Mouse (Mus musculus): ENCODE measurements around the gene Endou. TPM values are rescaled to one million over a fixed set of nuclear protein-coding genes. Genes with fewer than 3 reads are reported as not detected.
A peak's percentile ranks its signal among the peaks of the same experiment; 100 is the strongest.

The Endou gene
- total RNA-seq, 4 experiments from 2014 or later: 0.94 to 5.3 (median 3.3) TPM

- DNase-seq (ENCODE audit: low spot score in 2 of 2): no peak
Measured at GRCm38 (mm10) chr15:97728394-97728793, 2.7 kb downstream of the Endou start.

GRCm38 (mm10) chr15:97727520-97727919 lies 3.6 kb downstream of the Endou start:
- DNase-seq (ENCODE audit: low spot score in 2 of 2): no peak

DNA sequence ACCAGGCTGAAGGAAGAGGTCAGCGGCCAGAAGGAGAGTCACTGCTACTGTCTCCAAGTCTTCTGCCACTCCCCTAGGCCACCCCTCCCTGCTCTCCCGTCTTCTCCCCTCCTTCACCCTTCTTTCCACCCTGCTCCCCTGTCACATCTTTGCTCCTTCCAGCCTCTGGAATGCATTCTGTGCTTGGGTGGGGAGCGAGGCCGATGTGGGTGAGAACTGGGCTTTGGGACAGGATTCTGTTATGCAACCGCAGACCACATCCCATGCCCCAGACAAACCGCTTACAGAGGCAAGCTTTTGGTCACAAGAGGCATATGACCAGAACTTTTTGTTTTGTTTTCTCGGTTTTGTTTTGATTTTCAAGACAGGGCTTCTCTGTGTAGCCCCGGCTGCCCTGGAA lies 4.1 kb downstream of the Endou start:
- DNase-seq (ENCODE audit: low spot score in 2 of 2): no peak

- no peak for DNase-seq (ENCODE audit: low spot score in 2 of 2)
Measured at GRCm38 (mm10) chr15:97726310-97726709, 4.8 kb downstream of the Endou start.

- no peak for DNase-seq (ENCODE audit: low spot score in 2 of 2)
Measured at GRCm38 (mm10) chr15:97725198-97725785, 5.8 kb downstream of the Endou start.

GRCm38 (mm10) chr15:97724346-97725197 lies 6.6 kb downstream of the Endou start:
- no peak for DNase-seq (ENCODE audit: low spot score in 2 of 2)

DNA sequence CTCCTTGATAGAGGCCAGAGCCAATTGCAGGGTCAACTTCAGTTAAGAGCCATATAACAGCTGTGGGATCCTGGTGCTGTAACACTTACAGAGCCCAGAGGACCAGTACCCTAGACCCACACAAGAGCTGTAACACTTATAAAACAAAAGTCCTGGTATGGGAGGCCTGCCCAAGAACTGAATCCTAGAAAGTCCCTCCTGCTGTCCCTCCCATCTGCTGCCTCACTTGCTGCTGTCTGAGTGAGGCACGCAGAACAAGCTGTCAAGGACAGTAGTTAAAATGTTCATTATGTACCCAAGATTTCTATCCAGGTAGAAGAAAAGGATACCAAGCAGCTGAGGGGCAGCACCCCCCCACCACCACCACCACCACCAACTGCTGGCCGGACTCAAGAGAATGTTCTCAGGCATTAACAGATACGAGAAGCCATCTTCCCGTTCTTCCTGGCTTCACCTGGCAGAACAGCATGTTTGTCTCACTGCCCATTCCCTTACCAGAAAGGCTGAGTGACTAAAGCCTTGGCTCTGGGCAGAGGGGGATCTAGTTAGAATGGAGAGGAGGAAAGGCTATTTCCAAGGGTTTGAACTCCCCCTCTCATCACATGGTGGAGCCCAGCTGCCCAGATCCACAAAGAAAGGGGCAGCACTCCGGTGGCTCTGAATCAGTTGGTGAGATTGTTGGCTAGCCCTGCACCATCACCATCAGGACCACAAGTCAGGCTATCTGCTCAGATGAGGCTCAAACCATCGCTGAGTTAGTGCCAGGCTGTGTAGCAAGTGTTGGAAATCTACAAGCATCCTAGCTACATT lies 7.4 kb downstream of the Endou start:
- no peak for DNase-seq (ENCODE audit: low spot score in 2 of 2)

DNA sequence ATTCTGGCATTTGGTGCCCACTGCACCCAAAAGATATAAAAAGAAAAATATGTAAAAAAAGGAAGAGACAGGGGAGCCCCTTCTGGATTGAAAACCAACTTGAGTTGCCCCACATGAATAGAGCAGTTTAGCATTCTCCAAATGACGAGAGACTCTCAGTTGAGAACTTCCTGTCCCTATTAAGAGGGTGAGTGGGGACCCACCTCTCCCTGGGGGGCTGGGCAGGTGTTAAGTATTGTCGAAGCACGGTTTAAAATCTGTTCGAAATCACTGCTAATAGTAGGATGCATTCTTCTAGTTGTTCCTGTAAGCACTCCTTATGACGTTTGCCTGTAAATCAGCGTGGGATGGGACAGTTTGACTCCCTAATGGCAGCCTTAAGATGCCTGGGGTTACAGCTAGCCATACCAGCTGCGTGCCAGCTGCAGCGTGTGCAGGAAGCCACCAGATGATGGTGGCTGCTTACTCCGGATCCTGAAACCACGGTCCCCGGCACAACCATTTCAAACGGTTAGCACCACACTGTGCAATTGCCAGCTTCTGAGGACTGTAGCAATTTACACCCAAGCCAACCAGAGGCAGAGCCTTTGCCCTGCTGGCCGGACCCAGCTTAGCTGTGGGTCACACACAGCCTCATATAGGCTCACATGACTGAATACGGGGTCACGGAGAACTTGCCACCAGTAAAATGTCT lies 10.0 kb downstream of the Endou start:
- no peak for DNase-seq (ENCODE audit: low spot score in 2 of 2)

GRCm38 (mm10) chr15:97720026-97720675 lies 11.0 kb downstream of the Endou start:
- DNase-seq (ENCODE audit: low spot score in 2 of 2): no peak

- no peak for DNase-seq (ENCODE audit: low spot score in 2 of 2)
Measured at GRCm38 (mm10) chr15:97719494-97719893, 11.6 kb downstream of the Endou start.

- no peak for DNase-seq (ENCODE audit: low spot score in 2 of 2)
Measured at GRCm38 (mm10) chr15:97718535-97719155, 12.5 kb downstream of the Endou start.

DNA sequence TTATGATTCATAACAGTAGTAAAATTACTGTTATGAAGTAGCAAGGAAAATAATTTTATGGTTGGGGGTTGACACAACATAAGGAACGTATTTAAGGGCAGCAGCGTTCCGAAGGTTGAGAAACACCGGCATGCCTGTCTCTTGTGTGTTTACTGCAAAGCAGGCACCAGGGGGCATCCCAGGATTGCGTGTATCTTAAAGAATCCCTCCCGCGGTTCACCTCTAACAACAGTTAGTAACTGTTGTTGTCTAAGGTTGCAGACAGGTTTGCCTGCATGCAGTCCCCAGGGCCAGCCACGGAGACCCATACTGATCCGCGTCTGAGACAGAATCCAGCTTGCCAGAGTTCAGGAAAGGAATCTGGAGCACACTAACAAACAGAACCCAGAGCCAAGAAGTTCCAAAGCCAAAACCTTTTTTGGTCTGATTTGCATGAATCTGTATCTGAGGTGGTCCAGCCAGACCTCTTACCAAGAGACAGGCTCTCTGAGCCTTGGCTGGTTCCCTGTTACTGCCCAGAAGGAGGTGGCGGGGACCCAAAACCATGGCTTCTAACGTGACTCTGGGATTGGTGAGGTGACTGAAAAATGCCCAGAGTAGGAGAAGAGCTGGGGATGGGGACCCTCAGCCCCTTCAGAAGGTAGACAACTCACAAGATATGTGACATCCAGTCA lies 13.1 kb downstream of the Endou start:
- no peak for DNase-seq (ENCODE audit: low spot score in 2 of 2)

GRCm38 (mm10) chr15:97716782-97717181 lies 14.4 kb downstream of the Endou start:
- no peak for DNase-seq (ENCODE audit: low spot score in 2 of 2)

DNA sequence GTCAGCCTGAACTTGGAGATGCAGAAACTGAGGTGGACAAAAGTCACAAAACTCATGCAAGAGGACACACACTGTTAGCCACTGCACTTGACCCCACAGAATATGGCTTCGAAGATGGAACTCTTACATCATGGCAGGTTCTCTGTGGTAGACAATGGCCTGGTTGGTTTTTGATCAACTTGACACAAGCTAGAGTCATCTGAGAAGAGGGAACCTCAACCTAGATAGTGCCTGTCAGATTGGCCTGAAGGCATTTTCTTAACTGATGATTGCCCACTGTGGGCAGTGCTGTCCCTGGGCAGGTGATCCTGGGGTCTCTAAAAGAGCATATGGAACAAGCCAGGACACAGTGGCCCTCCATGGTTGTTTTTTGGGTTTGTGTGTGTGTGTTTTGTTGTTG lies 15.4 kb downstream of the Endou start:
- DNase-seq (ENCODE audit: low spot score in 2 of 2): no peak

DNA sequence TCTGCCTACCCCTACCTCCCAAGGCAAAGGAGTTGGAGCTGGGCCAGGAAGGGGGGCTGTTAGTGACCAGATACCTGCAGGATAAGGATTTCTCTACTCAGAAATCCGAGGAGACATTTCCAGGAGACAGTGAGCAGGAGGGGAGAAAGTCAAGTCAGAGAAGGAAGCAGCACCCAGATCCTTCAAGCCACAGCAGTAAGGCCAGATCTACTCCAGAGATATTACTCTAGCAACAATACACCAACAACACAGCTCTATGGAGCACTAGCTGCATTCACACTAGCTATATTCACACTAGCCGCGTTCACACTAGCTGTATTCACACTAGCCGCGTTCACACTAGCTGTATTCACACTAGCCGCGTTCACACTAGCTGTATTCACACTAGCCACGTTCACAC lies 16.1 kb downstream of the Endou start:
- DNase-seq (ENCODE audit: low spot score in 2 of 2): no peak

DNA sequence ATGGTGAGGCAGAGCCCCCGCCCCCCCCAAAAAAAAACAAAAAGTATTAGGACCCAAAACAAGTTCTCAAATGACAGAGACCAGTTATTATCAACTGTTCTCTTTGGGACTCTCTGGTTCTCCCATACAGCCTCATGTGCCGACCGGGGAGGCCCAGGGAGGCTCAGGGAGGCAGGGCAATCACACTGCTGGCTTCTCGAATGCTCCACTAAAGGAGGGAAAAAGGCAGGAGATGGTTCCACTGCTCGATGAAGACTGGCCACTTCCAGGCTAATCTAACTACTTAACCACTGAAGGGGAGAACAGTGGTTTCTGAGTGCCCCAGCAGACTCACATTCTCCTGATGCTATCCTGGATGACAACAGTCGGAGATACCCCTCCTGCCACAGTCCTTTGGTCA lies 18.6 kb downstream of the Endou start:
- DNase-seq (ENCODE audit: low spot score in 2 of 2): no peak

- DNase-seq (ENCODE audit: low spot score in 2 of 2): no peak
Measured at GRCm38 (mm10) chr15:97710906-97711305, 20.2 kb downstream of the Endou start.

DNA sequence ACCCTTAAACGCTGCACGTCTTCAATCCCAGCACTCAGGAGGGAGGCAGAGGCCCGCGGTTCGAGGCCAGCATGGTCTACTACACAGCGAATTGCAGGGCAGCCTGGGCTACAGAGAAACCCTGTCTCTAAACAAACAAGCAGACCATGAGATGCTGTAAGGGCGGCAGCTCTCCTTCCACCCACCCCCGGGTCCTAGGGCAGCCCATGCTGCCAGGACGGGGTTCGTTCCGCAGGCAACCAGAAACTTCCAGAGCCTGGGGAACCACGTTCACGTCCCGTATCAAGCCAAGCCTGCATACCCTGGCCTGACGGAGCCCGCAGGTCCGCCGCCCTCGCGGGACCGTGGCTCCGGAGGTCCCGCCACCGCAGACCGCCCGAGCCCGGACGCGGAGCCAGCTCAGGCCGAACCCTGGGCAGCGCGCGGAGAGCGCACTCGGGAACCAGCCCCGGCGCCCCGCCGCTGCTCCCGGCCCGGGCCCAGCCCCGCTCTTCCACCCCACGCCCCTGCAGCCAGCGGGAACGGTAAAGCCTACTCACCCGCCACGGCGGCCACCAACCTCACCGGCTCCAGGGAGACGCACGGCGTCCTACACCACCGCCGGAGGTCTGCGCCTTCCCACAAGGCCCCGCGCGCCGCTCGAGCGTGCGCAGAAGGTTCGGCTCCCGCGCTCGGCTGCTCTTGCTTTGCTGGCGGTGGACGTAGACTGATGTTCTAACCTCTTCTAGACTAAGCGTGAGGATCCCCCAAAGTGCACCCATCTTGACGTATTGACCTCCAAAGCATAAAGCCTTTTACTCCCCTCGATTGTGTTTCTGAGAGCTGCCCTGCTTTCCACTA lies 25.7 kb downstream of the Endou start, which contains the start of gene Rpap3:
Gene Rpap3 (minus strand): TSS at position 615 of the 840 bp plus-strand sequence.
- DNase-seq (ENCODE audit: low spot score in 2 of 2): peak; percentile 70 to 79

DNA sequence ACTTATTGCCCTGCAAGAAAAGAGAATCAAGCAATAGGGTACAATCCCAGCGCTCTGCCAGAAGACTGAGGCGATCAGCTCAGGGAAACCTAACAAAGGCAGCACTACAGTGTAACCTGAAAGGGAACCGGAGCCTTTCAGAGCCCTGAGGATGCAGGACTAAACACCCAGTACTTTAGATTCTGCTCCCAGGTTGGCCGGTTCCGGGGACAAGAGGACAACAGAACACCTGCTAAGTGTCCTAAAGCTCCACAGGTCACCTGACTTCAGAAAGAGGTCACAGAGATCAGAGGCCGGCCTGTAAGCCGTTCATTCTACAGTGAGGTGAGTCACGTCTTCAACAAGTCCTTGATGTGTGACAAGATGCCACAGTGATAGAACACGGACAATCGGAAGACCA lies 34.5 kb downstream of the Endou start:
- DNase-seq (ENCODE audit: low spot score in 2 of 2): no peak

Measured in left cerebral cortex, adult 8-10 months (tissue).